Mouse (Mus musculus) forebrain, embryonic 14.5 days (tissue): Measurements from ENCODE around the gene Npm1. TPM values are rescaled to one million over a fixed set of nuclear protein-coding genes. Genes with fewer than 3 reads are reported as not detected.

Experiments used
- ATAC-seq: fragments of 200-750 bp; cut with Nextera tagmentation; 2 replicates; pipeline ENCODE4 v1.8.0; 2017; ENCODE audit warnings: mild to moderate bottlenecking, moderate library complexity
- DNase-seq: peaks from one replicate; pipeline ENCODE4 v3.0.0-alpha.2; 2015; ENCODE audit warnings: low spot score
- H3K27ac ChIP-seq: fragments of 300-500 bp; sonication (generic); 2 replicates; pipeline ENCODE4 v1.5.1; 2014; ENCODE audit warnings: low read depth, mild to moderate bottlenecking, control low read depth, low read length, moderate library complexity
- H3K27me3 ChIP-seq: fragments of 300-500 bp; sonication (generic); replicated peaks from 2 replicates; pipeline ENCODE4 v1.6.1; 2014; ENCODE audit warnings: low read length, control low read depth, mixed read lengths; ENCODE audit not compliant: control insufficient read depth, insufficient read depth
- H3K36me3 ChIP-seq: fragments of 300-500 bp; sonication (generic); 2 replicates; pipeline ENCODE4 v1.6.1; 2014; ENCODE audit warnings: low read length, control low read depth; ENCODE audit not compliant: control insufficient read depth, insufficient read depth
- H3K4me1 ChIP-seq: fragments of 300-500 bp; sonication (generic); 2 replicates; pipeline ENCODE4 v1.6.1; 2014; ENCODE audit warnings: antibody characterized with exemption, low read length, control low read depth; ENCODE audit not compliant: control insufficient read depth, insufficient read depth
- H3K4me2 ChIP-seq: fragments of 300-500 bp; sonication (generic); 2 replicates; pipeline ENCODE4 v1.6.1; 2014; ENCODE audit warnings: mild to moderate bottlenecking, control low read depth, low read length
- H3K4me3 ChIP-seq: fragments of 300-500 bp; sonication (generic); 2 replicates; pipeline ENCODE4 v1.5.1; 2014; ENCODE audit warnings: low read depth, low read length, control low read depth
- H3K9ac ChIP-seq: fragments of 300-500 bp; sonication (generic); 2 replicates; pipeline ENCODE4 v1.6.1; 2014; ENCODE audit warnings: mild to moderate bottlenecking, low read length, control low read depth, moderate library complexity
- H3K9me3 ChIP-seq: fragments of 300-500 bp; sonication (generic); replicated peaks from 2 replicates; pipeline ENCODE4 v1.6.1; 2016; ENCODE audit warnings: low read length, control low read depth, mixed read lengths; ENCODE audit not compliant: control insufficient read depth
- WGBS: fragments of 180-500 bp; shearing (Covaris S2); extraction: QIAGEN DNeasy Blood & Tissue Kit; methylation state at CpG from one replicate; pipeline ENCODE4 v1.1.7; 2014; 5-methylcytosine and 5-hydroxymethylcytosine counted together
- polyA plus RNA-seq: library from polyadenylated mRNA; unstranded; fragments of >200 nt; fragmentation: Nextera tagmentation; extraction: Ambion mirVana; gene quantifications from 2 replicates; pipeline ENCODE4 v1.2.1, GENCODE M21; 2014

Npm1 gene
- polyA plus RNA-seq, result 506 and 646 TPM in 2 replicates

DNA sequence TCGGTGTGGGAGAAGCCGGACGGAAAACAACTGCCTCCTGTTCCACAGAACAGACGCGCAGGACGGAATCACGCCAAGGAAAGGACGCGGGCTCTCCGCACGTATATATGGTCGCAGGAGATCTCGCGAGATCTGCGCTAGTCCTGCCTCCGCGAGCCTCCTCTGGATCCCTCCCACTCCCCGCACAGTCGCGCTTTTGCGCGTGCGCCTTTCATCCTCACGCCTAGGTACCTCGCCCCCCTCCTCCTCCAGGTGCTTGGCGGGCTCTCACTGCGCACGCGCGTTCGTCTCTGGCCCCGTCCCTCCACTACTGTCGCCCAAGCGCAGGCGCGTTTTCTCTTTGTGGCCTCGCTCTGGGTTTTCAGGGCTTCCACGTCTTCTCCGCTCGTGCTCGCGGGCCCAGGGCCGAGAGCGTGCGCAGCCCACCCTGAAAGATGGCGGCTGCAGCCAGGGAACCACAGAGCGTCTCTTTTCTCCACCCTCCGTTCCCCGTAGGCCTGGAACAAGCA lies at the start of gene Npm1:
Npm1 (minus strand) TSS at position 209 of the 509 bp plus-strand sequence.
- H3K4me1 ChIP-seq, result peaks cover 7% of the 10 kb centered on the region; the same call in 1 of the 2 replicates
- H3K4me3 ChIP-seq, result peak within 1 kb of the TSS; percentile 93
- no peaks in the 10 kb centered on the region for H3K9me3 ChIP-seq
- peak; percentile 97 for ATAC-seq
- peak; percentile 100 for DNase-seq
- peak within 1 kb of the TSS; percentile 94 for H3K9ac ChIP-seq
- 4% methylated on average over 47 of the region's 49 CpGs for WGBS
- H3K4me2 ChIP-seq, result peak within 1 kb of the TSS; percentile 90
- H3K27ac ChIP-seq, result peak within 1 kb of the TSS; percentile 94
- H3K27me3 ChIP-seq, result no peaks in the 10 kb centered on the region
- H3K36me3 ChIP-seq, result peaks cover 30% of the 10 kb centered on the region

DNA sequence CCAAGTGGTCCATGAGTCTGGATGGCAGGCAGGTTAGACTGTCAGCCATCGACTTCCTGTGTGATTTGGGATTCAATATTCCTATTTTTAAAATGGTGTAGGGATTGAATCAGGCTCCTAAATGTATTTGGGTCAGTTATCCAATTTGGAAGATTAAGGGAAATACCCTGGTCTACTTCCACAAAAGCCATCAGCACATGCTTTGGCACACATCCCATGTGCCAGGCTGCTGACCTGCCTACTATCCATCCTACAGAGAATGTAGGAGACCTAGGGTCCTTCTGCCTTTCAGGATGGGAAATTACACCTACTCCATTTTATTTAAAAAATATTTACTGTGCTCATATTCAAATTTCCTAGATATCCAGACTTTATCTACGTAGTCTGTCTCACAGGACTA lies 44.4 kb upstream of the Npm1 start:
- ATAC-seq (no peak), DNase-seq (no peak)
- H3K9me3 ChIP-seq, result no peaks in the 10 kb centered on the region
- no peak overlapping the region for H3K27ac ChIP-seq
- 90% methylated on average over 2 of the region's 2 CpGs for WGBS
- no peaks in the 10 kb centered on the region for H3K36me3 ChIP-seq
- H3K4me3 ChIP-seq, result no peak overlapping the region
- no peak overlapping the region for H3K9ac ChIP-seq
- peaks cover 50% of the 10 kb centered on the region for H3K27me3 ChIP-seq
- no peak overlapping the region for H3K4me2 ChIP-seq
- peaks cover 11% of the 10 kb centered on the region for H3K4me1 ChIP-seq

DNA sequence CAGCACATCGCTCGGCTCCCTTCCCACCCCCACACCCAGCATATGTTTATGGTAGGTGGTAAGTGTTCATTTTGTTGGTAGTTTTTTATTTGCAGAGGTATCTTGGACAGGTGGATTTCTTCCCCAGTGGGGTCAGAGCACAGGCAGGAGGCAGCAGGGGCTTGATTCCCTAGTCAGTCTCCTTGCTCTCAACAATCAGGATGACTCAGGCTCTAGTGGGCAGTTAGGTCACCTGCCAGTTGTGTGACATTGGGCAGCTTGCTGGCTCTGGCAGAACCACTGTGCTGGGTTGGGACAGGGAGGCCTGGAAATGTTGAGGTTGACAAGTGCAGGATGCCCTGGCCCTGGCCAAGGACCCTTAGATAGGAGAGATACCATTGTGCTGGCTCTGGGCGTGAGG lies 42.0 kb upstream of the Npm1 start:
- H3K4me1 ChIP-seq, result peaks cover 17% of the 10 kb centered on the region
- DNase-seq, result no peak
- no peak overlapping the region for H3K9ac ChIP-seq
- no peak overlapping the region for H3K27ac ChIP-seq
- no peak overlapping the region for H3K4me2 ChIP-seq
- H3K36me3 ChIP-seq, result no peaks in the 10 kb centered on the region
- WGBS, result 12% methylated on average over 3 of the region's 3 CpGs
- H3K9me3 ChIP-seq, result no peaks in the 10 kb centered on the region
- no peak overlapping the region for H3K4me3 ChIP-seq
- peaks cover 72% of the 10 kb centered on the region for H3K27me3 ChIP-seq
- ATAC-seq, result no peak

DNA sequence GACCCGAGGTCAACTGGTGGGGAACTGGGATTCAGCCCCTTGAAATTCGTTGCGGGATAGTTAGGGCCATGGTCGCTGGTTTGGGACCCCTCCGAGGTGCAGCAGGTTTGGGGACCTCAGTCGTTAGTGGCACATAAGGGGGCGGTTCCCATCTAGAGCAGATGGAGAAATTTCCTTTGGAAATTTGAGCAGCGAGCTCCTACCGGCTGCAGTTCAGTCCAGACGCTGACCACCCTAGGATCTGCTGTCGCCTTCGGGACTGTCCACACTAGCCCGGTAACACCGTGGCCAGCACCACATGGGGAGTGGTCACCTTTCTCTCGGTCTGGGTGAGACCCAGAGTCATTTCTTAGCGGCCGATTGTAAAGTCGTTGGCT lies 41.3 kb upstream of the Npm1 start:
- Histone ChIP-seq H3K27ac (no peak overlapping the region), H3K9ac (no peak overlapping the region), H3K36me3 (no peaks in the 10 kb centered on the region), H3K4me2 (peak overlapping the region; percentile 52), H3K4me3 (peak overlapping the region; percentile 29), H3K4me1 (peaks cover 17% of the 10 kb centered on the region), H3K27me3 (peaks cover 73% of the 10 kb centered on the region), H3K9me3 (no peaks in the 10 kb centered on the region)
- 1% methylated on average over 18 of the region's 18 CpGs for WGBS
- peak; percentile 30 for DNase-seq
- ATAC-seq, result no peak

DNA sequence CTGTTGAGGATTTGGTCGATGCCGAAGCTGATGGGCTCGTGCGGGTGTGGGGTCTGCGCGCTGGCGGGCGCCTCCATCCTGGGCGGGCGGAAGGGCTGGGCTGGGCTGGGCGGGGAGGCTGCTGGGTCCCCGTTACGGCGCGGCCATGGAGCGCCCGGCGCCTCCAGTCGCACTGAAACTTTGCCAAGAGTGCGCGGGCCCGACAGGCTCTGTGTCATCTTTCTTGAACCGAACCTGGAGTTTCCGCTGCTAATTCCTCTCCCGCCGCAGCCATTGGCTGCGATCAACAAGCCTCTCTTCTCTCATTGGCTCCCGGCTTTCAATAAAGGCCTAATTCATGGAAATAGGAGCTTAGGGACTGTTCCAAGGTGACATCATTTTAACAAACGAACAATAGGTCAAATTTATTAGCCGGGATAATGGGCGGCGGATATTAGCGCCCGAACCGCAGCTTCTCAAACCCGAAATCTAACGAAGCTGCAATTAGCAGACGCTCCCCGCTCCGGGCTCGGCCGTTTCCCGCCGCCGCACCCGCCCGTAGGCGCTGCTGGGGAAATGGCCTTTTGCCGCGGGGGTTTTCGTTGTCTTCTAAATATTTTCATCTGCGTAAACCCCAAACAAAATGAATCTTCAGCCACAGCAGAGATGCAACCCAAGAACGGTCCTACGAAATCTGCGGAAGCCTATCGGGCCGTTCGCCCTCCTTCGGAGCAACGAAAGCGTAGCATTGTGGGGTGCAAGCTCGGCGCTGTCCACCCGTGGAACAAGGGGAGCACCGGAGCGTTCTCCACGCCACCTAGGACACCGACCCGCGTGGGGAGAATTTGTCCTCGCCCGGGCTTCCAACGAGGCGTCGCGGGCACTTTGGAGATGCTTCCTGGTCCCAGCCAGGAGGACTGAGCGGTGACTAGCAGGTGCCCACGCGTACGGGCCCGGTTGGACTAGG lies 40.6 kb upstream of the Npm1 start, which contains the start of gene Tlx3:
Tlx3 (minus strand) TSS at position 207 of the 946 bp plus-strand sequence.
- peak within 1 kb of the TSS; percentile 25; the same call in 1 of the 2 replicates for H3K9ac ChIP-seq

DNA sequence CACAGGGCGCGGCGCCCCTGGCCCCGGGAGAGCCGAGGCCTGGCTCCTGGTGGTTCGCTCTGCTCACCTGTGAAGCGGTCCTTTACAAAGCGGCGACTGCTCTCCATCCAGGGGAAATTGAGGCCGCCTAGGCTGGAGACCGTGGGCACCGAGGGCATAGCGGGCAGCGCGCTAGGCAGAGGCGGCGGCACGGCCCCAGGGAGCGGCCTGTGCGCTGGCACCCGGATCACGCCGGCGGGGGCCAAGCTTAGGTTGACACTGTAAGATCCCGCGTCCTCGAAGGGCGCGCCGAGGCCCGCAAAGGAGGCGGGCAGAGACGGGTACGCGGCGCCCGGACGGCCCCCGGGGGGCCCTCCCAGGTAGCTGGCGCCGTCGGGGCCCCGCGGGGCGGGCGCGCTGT lies 40.0 kb upstream of the Npm1 start:
- DNase-seq (no peak), ATAC-seq (peak; percentile 36)
- under 1% methylated on average over 44 of the region's 47 CpGs for WGBS
- Histone ChIP-seq H3K27ac (no peak overlapping the region), H3K4me2 (peak overlapping the region; percentile 52), H3K27me3 (peaks cover 83% of the 10 kb centered on the region), H3K36me3 (no peaks in the 10 kb centered on the region), H3K9ac (no peak overlapping the region), H3K4me3 (peak overlapping the region; percentile 29), H3K4me1 (peaks cover 17% of the 10 kb centered on the region), H3K9me3 (no peaks in the 10 kb centered on the region)

More for the DNA sequence above, 40.6 kb upstream of the Npm1 start, which contains the start of gene Tlx3:
- H3K27ac ChIP-seq, result no peak within 1 kb of the TSS
- ATAC-seq (peak; percentile 67), DNase-seq (peak; percentile 88)
- peak within 1 kb of the TSS; percentile 29 for H3K4me3 ChIP-seq
- peaks cover 17% of the 10 kb centered on the region for H3K4me1 ChIP-seq
- no peaks in the 10 kb centered on the region for H3K9me3 ChIP-seq
- under 1% methylated on average over 81 of the region's 81 CpGs for WGBS
- H3K36me3 ChIP-seq, result no peaks in the 10 kb centered on the region
- peaks cover 80% of the 10 kb centered on the region for H3K27me3 ChIP-seq
- peak within 1 kb of the TSS; percentile 52 for H3K4me2 ChIP-seq

DNA sequence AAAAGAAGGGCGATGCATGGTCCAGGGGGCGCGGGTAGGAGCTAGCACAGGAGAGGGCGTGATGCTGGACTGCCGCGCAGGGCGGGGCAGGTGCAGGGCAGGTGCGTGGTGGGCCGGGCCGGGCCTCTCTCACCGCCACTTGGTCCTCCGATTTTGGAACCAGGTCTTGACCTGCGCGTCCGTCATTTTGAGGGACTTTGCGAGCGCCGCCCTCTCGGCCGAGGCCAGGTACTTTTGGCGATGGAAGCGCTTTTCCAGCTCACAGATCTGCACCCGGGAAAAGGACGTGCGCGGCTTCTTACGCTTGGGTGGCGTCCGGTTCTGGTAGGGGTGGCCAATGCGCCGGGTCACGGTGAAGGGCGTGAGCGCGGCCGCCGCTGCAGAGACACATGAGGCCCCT lies 39.3 kb upstream of the Npm1 start:
- H3K9me3 ChIP-seq, result no peaks in the 10 kb centered on the region; the same call in 1 of the 2 replicates
- no peak overlapping the region for H3K4me3 ChIP-seq
- DNase-seq (no peak), ATAC-seq (no peak)
- H3K9ac ChIP-seq, result no peak overlapping the region
- no peak overlapping the region for H3K4me2 ChIP-seq
- WGBS, result 2% methylated on average over 37 of the region's 37 CpGs
- H3K27ac ChIP-seq, result no peak overlapping the region
- H3K4me1 ChIP-seq, result peaks cover 17% of the 10 kb centered on the region
- H3K36me3 ChIP-seq, result no peaks in the 10 kb centered on the region
- peaks cover 84% of the 10 kb centered on the region for H3K27me3 ChIP-seq

DNA sequence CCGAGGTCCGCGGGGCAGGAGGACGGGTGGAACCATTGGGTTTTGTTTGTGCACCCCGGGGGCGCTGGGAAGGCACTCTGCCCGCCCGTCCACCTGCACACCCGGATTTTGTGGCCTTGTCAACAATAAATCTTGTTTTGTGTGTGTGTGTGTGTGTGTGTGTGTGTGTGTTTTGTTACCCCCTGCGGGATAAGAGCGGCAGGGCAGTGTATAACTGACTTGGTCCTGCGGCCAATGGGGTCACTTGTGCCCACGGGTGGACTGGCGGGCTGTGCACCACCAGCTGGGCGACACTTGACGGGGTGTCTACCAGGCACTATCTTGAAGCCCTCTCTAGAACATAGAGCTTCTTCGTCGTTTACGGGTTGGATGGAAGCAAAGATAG lies 38.6 kb upstream of the Npm1 start:
- H3K4me3 ChIP-seq, result peak overlapping the region; percentile 22; the same call in 1 of the 2 replicates
- no peak overlapping the region for H3K27ac ChIP-seq
- ATAC-seq (0 out of 2 replicates have a peak, but pooled peaks have one; percentile 5), DNase-seq (no peak)
- 2% methylated on average over 19 of the region's 19 CpGs for whole genome bisulfite sequencing
- peak overlapping the region; percentile 49 for H3K4me2 ChIP-seq
- H3K27me3 ChIP-seq, result peaks cover 84% of the 10 kb centered on the region
- H3K36me3 ChIP-seq, result no peaks in the 10 kb centered on the region
- H3K9me3 ChIP-seq, result no peaks in the 10 kb centered on the region; the same call in 1 of the 2 replicates
- peaks cover 17% of the 10 kb centered on the region for H3K4me1 ChIP-seq
- no peak overlapping the region for H3K9ac ChIP-seq
